Mouse (Mus musculus): Measurements from ENCODE around the gene Crip1.

- TF ChIP-seq HCFC1 (IDR thresholded peaks at IDR 0.05; ENCODE audit: borderline replicate concordance, insufficient read depth, low read length) (0 out of 2 replicates have a peak, but pooled peaks have one; percentile 24), MAFK (IDR thresholded peaks at IDR 0.05; ENCODE audit: insufficient read depth, low read depth, low read length) (no peak), ZNF384 (IDR thresholded peaks at IDR 0.05; ENCODE audit: low read depth, low read length) (no peak)
Measured at GRCm38 (mm10) chr12:113187584-113188295, 41.6 kb downstream of the Crip1 start.

Data from ES-E14 (cell line).